Mouse (Mus musculus) forebrain, embryonic 13.5 days (tissue): ENCODE measurements around the gene Smurf2. TPM values are rescaled to one million over a fixed set of nuclear protein-coding genes. Genes with fewer than 3 reads are reported as not detected.

Experiments used
- microRNA-seq: library from miRNA; unstranded; fragments of <30 nt; microRNA quantifications from one replicate; pipeline ENCODE4, GENCODE M21; 2016
- polyA plus RNA-seq: library from polyadenylated mRNA; unstranded; fragments of >200 nt; fragmentation: Nextera tagmentation; extraction: Ambion mirVana; gene quantifications from 2 replicates; pipeline ENCODE4 v1.2.1, GENCODE M21; 2015

Smurf2 gene
- polyA plus RNA-seq, 1 experiment from 2014 or later, result 16.0 TPM

Small RNA genes lying within 50 kb of the gene (microRNA-seq; reads per million reads assigned to microRNA genes)
- gene Gm25994, result not detected
- gene Gm27322, result 1.1 reads per million
- gene Mir3064, result 8.6 reads per million, percentile 22 among the genes with 10 or more reads in this experiment

Other genes with a start within 250 kb of the Smurf2 start
- gene Pecam1, start 170.1 kb downstream of the Smurf2 start, polyA plus RNA-seq, result 12.4 and 13.7 TPM in 2 replicates
- gene Milr1, start 169.5 kb downstream of the Smurf2 start, polyA plus RNA-seq, result 0.54 and 1.0 TPM in 2 replicates
- gene Polg2, start 141.2 kb downstream of the Smurf2 start, polyA plus RNA-seq, result 9.6 and 10.0 TPM in 2 replicates
- gene Ddx5, start 131.5 kb downstream of the Smurf2 start, polyA plus RNA-seq, result 503 and 514 TPM in 2 replicates
- gene Cep95, start 131.5 kb downstream of the Smurf2 start, polyA plus RNA-seq, result 19.5 and 21.6 TPM in 2 replicates
- 481 and 506 TPM in 2 replicates for gene Kpna2, start 78.8 kb upstream of the Smurf2 start, polyA plus RNA-seq
- 2.6 and 2.8 TPM in 2 replicates for gene 1810010H24Rik, start 105.0 kb upstream of the Smurf2 start, polyA plus RNA-seq
- 42.7 and 45.5 TPM in 2 replicates for gene Bptf, start 211.4 kb upstream of the Smurf2 start, polyA plus RNA-seq